ENCODE assay signal across 20 mouse cellular contexts in the genomic region with DNA sequence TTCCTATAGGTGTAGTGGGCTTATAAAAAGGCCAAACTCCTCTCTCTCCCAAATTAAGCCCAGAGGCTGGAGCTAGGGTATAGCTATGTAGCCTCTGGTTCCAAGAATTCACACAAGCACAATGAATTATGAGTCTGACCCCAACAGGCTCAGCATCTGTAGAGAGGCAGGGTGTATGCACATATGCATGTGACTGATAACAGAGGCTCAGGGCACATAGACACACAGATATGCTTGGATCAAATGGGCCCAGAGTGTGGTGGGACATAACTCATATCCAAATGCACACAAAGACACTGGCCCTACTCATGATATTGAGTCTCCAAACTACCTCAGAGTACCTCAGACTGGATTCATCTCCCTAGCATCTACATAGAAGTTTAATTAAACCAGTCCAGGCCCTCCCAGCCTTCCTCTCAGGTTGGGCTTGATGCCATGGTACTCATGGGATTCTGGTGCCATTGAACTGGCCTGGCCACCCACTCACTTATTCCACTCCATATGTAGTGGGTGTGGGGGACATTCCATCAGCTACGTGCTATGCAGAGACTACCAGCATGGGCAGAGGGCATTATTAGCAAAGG. TPM values are rescaled to one million over a fixed set of nuclear protein-coding genes. Genes with fewer than 3 reads are reported as not detected.
DNase-seq lines count a peak whose midpoint lies in the region; ATAC-seq and TF ChIP-seq lines count a peak whose summit lies in the region.
"Had no signal": no experiment of that assay in that cellular context is flagged by ENCODE, and none has a peak within 500 bp of the region (broad histone marks: within the 10 kb centered on the region; RNA-seq: fewer than 3 reads in every experiment).

No protein-coding gene starts in this region.

- TF ChIP-seq CTCF in gastrocnemius, adult 2 months (IDR thresholded peaks at IDR 0.05) = no peak
- no peak for TF ChIP-seq CTCF in MEL (IDR thresholded peaks at IDR 0.05 in 2 of 3, conservative IDR thresholded peaks at IDR 0.05 in 1 of 3; ENCODE audit: control insufficient read depth in 1 of 3, insufficient read depth in 1 of 3, low read depth in 2 of 3, low read length in 3 of 3, poor library complexity in 1 of 3, severe bottlenecking in 1 of 3)
- TF ChIP-seq CTCF in liver, postnatal 0 days (IDR thresholded peaks at IDR 0.05; ENCODE audit: low read depth) = no peak

- TF ChIP-seq EP300 in MEL (IDR thresholded peaks at IDR 0.05; ENCODE audit: low read depth in 1 of 2, low read length in 2 of 2) = peak; percentile 86 to 89
- peak; percentile 97 for TF ChIP-seq EP300 in liver, postnatal 0 days (IDR thresholded peaks at IDR 0.05; ENCODE audit: low read depth)

- H3K27me3 ChIP-seq in MEL (ENCODE audit: control insufficient read depth in 1 of 2, insufficient read depth in 2 of 2, low read length in 2 of 2) = no peaks in the 10 kb centered on the region
- peaks cover 49% of the 10 kb centered on the region for H3K27me3 ChIP-seq in liver, postnatal 0 days (ENCODE audit: insufficient read depth, low read length)
- H3K27me3 ChIP-seq: forebrain, embryonic 15.5 days had no signal

- no peak for TF ChIP-seq RAD21 in MEL (IDR thresholded peaks at IDR 0.05; ENCODE audit: low read depth, low read length)

- H3K36me3 ChIP-seq in MEL (ENCODE audit: control insufficient read depth in 1 of 2, insufficient read depth in 2 of 2, low read length in 2 of 2) = peaks cover 0 to 23% of the 10 kb centered on the region in 2 experiments; a peak in 2 of 4 replicates
- H3K36me3 ChIP-seq in liver, postnatal 0 days (replicated peaks; ENCODE audit: insufficient read depth, low read length) = peaks cover 24% of the 10 kb centered on the region; the same call in 1 of the 2 replicates
- H3K36me3 ChIP-seq: embryonic facial prominence, embryonic 13.5 days; limb, embryonic 13.5 days had no signal

- 50% methylated on average over 1 of the region's 1 CpGs for WGBS in liver, postnatal 0 days (ENCODE audit: insufficient replicate concordance)

- H3K9ac ChIP-seq in MEL (ENCODE audit: control insufficient read depth, low read depth, low read length, poor library complexity, severe bottlenecking) = 0 out of 2 replicates have a peak overlapping the region, but pooled peaks have one; percentile 6
- H3K9ac ChIP-seq in liver, postnatal 0 days (replicated peaks) = peak overlapping the region; percentile 7; the same call in 1 of the 2 replicates
- H3K9ac ChIP-seq: embryonic facial prominence, embryonic 13.5 days; forebrain, embryonic 15.5 days; limb, embryonic 13.5 days had no signal

- peak; percentile 79 for ATAC-seq in erythroblast, adult 5-6 weeks (replicated peaks; ENCODE audit: low FRiP score, poor library complexity, severe bottlenecking)
- peak; percentile 96 for ATAC-seq in liver, postnatal 0 days
- no peak for ATAC-seq in frontal cortex, adult (ENCODE audit: low TSS enrichment)
- ATAC-seq: forebrain, embryonic 15.5 days had no signal

- peak overlapping the region; percentile 54 for H3K4me2 ChIP-seq in liver, postnatal 0 days (ENCODE audit: low read depth, low read length)
- H3K4me2 ChIP-seq: embryonic facial prominence, embryonic 13.5 days; forebrain, embryonic 15.5 days; limb, embryonic 13.5 days had no signal

- no peaks in the 10 kb centered on the region for H3K9me3 ChIP-seq in MEL (replicated peaks; ENCODE audit: insufficient read depth, low read length)
- no peaks in the 10 kb centered on the region for H3K9me3 ChIP-seq in liver, postnatal 0 days (ENCODE audit: low read length)
- H3K9me3 ChIP-seq: embryonic facial prominence, embryonic 13.5 days; forebrain, embryonic 15.5 days; limb, embryonic 13.5 days had no signal

- H3K4me1 ChIP-seq in MEL (ENCODE audit: control insufficient read depth in 1 of 2, insufficient read depth in 2 of 2, low read length in 2 of 2) = peaks cover 27 to 41% of the 10 kb centered on the region in 2 experiments
- H3K4me1 ChIP-seq in liver, postnatal 0 days (ENCODE audit: insufficient read depth) = peaks cover 59% of the 10 kb centered on the region

- 0 out of 2 replicates have a peak overlapping the region, but pooled peaks have one; percentile 2 for H3K27ac ChIP-seq in gastrocnemius, adult 2 months
- peak overlapping the region; percentile 73 for H3K27ac ChIP-seq in MEL (ENCODE audit: control insufficient read depth, low read depth, low read length)
- peak overlapping the region; percentile 94 for H3K27ac ChIP-seq in liver, postnatal 0 days (ENCODE audit: low read depth)
- H3K27ac ChIP-seq: embryonic facial prominence, embryonic 13.5 days; forebrain, embryonic 15.5 days; limb, embryonic 13.5 days had no signal

- intact Hi-C loops in gastrocnemius, adult 2 months (cut with DNase I) = no loop called here
- intact Hi-C loops in gastrocnemius, postnatal 14 days (cut with DNase I; ENCODE audit: low total_unique reads) = no loop called here
- intact Hi-C loops in left cerebral cortex, postnatal 10 days (cut with DNase I) = no loop called here

- no peak for TF ChIP-seq POLR2A in MEL (IDR thresholded peaks at IDR 0.05; ENCODE audit: control insufficient read depth in 1 of 2, insufficient read depth in 1 of 2, low read depth in 1 of 2, low read length in 2 of 2, poor library complexity in 1 of 2)

- H3K79me2 ChIP-seq in MEL (ENCODE audit: control insufficient read depth, insufficient read depth, low read length, poor library complexity) = no peaks in the 10 kb centered on the region

- H3K4me3 ChIP-seq in gastrocnemius, adult 2 months = no peak overlapping the region
- H3K4me3 ChIP-seq in MEL (ENCODE audit: control insufficient read depth in 1 of 2, insufficient read depth in 1 of 2, low read depth in 2 of 2, low read length in 2 of 2) = no peak overlapping the region
- H3K4me3 ChIP-seq in liver, postnatal 0 days (ENCODE audit: low read depth, low read length) = no peak overlapping the region
- H3K4me3 ChIP-seq: embryonic facial prominence, embryonic 13.5 days; forebrain, embryonic 15.5 days; limb, embryonic 13.5 days had no signal

- DNase-seq in gastrocnemius, adult 2 months = no peak
- no peak for DNase-seq in gastrocnemius, postnatal 14 days
- DNase-seq in MEL (ENCODE audit: low read depth, low spot score) = peak; percentile 81
- peak; percentile 47 for DNase-seq in liver, postnatal 0 days
- no peak for DNase-seq in urinary bladder, postnatal 25 days (ENCODE audit: low spot score)
- no peak for DNase-seq in left cerebral cortex, postnatal 10 days (ENCODE audit: extremely low spot score in 1 of 2, low spot score in 2 of 2)
- DNase-seq: cerebellum, adult 8-10 months; heart, postnatal 14 days; kidney, postnatal 4 days; lung, postnatal 4 days had no signal

TF ChIP-seq in MEL, 35 proteins besides CTCF, POLR2A, EP300 and RAD21 (continues in another document):
- TF ChIP-seq MYC (IDR thresholded peaks at IDR 0.05; ENCODE audit: low read depth, low read length) = 0 out of 2 replicates have a peak, but pooled peaks have one; percentile 20

RNA-seq across cellular contexts. Expression of a gene that starts 8.5 kb away (rescaled TPM):
- total RNA-seq in gastrocnemius, adult 2 months (2021) = 10 to 100 TPM; 20.5 to 44.4 TPM
- 10 to 100 TPM; 16.5 to 24.6 TPM for total RNA-seq in gastrocnemius, postnatal 14 days (2021)
- 0.20 and 0.23 TPM in 2 replicates for total RNA-seq in MEL (2012; rRNA removed)
- under 1 TPM in 1 of 2 experiments, not detected in 1; 0.31 TPM for polyA plus RNA-seq in MEL (2012; ENCODE audit: insufficient read depth in 1 of 2, insufficient read length in 2 of 2, low read depth in 1 of 2, low replicate concordance in 2 of 2, missing spikeins in 1 of 2)
- 13.3 and 22.2 TPM in 2 replicates for total RNA-seq in erythroblast, adult 5-6 weeks (2015; ENCODE audit: low replicate concordance)
- 14.7 and 15.9 TPM in 2 replicates for total RNA-seq in erythroblast, adult 5-6 weeks (2017; ENCODE audit: low replicate concordance)
- 1.8 TPM in 2 replicates for polyA plus RNA-seq in liver, postnatal 0 days (2015; fragmentation: Nextera tagmentation; extraction: Ambion mirVana)
- total RNA-seq in left cerebral cortex, postnatal 10 days (2021) = 100 to 1,000 TPM; 157 to 164 TPM

RNA-seq across cellular contexts. Expression of a gene that starts 26.3 kb away (rescaled TPM):
- total RNA-seq in gastrocnemius, adult 2 months (2021) = 10 to 100 TPM; 52.2 to 53.1 TPM
- 10 to 100 TPM; 26.6 to 32.0 TPM for total RNA-seq in gastrocnemius, postnatal 14 days (2021)
- total RNA-seq in MEL (2012; rRNA removed) = 33.6 and 33.9 TPM in 2 replicates
- polyA plus RNA-seq in MEL (2012; ENCODE audit: insufficient read depth in 1 of 2, insufficient read length in 2 of 2, low read depth in 1 of 2, low replicate concordance in 2 of 2, missing spikeins in 1 of 2) = 10 to 100 TPM in 1 of 2 experiments, not detected in 1; 45.2 TPM
- total RNA-seq in erythroblast, adult 5-6 weeks (2015; ENCODE audit: low replicate concordance) = 67.1 and 69.6 TPM in 2 replicates
- 75.1 and 76.9 TPM in 2 replicates for total RNA-seq in erythroblast, adult 5-6 weeks (2017; ENCODE audit: low replicate concordance)
- 38.5 and 40.8 TPM in 2 replicates for polyA plus RNA-seq in liver, postnatal 0 days (2015; fragmentation: Nextera tagmentation; extraction: Ambion mirVana)
- total RNA-seq in left cerebral cortex, postnatal 10 days (2021) = 10 to 100 TPM; 23.6 to 26.7 TPM

RNA-seq across cellular contexts. Expression of a gene that starts 33.4 kb away (rescaled TPM):
- not detected for total RNA-seq in gastrocnemius, adult 2 months (2021)
- not detected for total RNA-seq in gastrocnemius, postnatal 14 days (2021)
- total RNA-seq in MEL (2012; rRNA removed) = not detected in 2 replicates
- not detected for polyA plus RNA-seq in MEL (2012; ENCODE audit: insufficient read depth in 1 of 2, insufficient read length in 2 of 2, low read depth in 1 of 2, low replicate concordance in 2 of 2, missing spikeins in 1 of 2)
- total RNA-seq in erythroblast, adult 5-6 weeks (2015; ENCODE audit: low replicate concordance) = not detected in 2 replicates
- not detected in 2 replicates for total RNA-seq in erythroblast, adult 5-6 weeks (2017; ENCODE audit: low replicate concordance)
- polyA plus RNA-seq in liver, postnatal 0 days (2015; fragmentation: Nextera tagmentation; extraction: Ambion mirVana) = not detected in 2 replicates
- total RNA-seq in left cerebral cortex, postnatal 10 days (2021) = not detected
- total RNA-seq: heart, postnatal 14 days; left cerebral cortex, adult 18-20 months; midbrain, postnatal 0 days had no signal
- polyA plus RNA-seq: embryonic facial prominence, embryonic 13.5 days; forebrain, embryonic 15.5 days; gonadal fat pad, adult 2 months; limb, embryonic 13.5 days; midbrain, postnatal 0 days; neural tube, embryonic 14.5 days; testis, adult 2 months had no signal

RNA-seq across cellular contexts. Expression of a gene that starts 48.7 kb away (rescaled TPM):
- not detected for total RNA-seq in gastrocnemius, adult 2 months (2021)
- total RNA-seq in gastrocnemius, postnatal 14 days (2021) = not detected
- not detected in 2 replicates for total RNA-seq in MEL (2012; rRNA removed)
- polyA plus RNA-seq in MEL (2012; ENCODE audit: insufficient read depth in 1 of 2, insufficient read length in 2 of 2, low read depth in 1 of 2, low replicate concordance in 2 of 2, missing spikeins in 1 of 2) = not detected
- not detected in 2 replicates for total RNA-seq in erythroblast, adult 5-6 weeks (2015; ENCODE audit: low replicate concordance)
- total RNA-seq in erythroblast, adult 5-6 weeks (2017; ENCODE audit: low replicate concordance) = not detected in 2 replicates
- polyA plus RNA-seq in liver, postnatal 0 days (2015; fragmentation: Nextera tagmentation; extraction: Ambion mirVana) = not detected in 2 replicates
- total RNA-seq in left cerebral cortex, postnatal 10 days (2021) = not detected
- total RNA-seq: heart, postnatal 14 days; left cerebral cortex, adult 18-20 months; midbrain, postnatal 0 days had no signal
- polyA plus RNA-seq: embryonic facial prominence, embryonic 13.5 days; forebrain, embryonic 15.5 days; gonadal fat pad, adult 2 months; limb, embryonic 13.5 days; midbrain, postnatal 0 days; neural tube, embryonic 14.5 days; testis, adult 2 months had no signal

RNA-seq across cellular contexts. Expression of a gene that starts 57.2 kb away (rescaled TPM):
- total RNA-seq in gastrocnemius, adult 2 months (2021) = not detected
- not detected for total RNA-seq in gastrocnemius, postnatal 14 days (2021)
- total RNA-seq in MEL (2012; rRNA removed) = not detected in 2 replicates
- not detected for polyA plus RNA-seq in MEL (2012; ENCODE audit: insufficient read depth in 1 of 2, insufficient read length in 2 of 2, low read depth in 1 of 2, low replicate concordance in 2 of 2, missing spikeins in 1 of 2)
- not detected in 2 replicates for total RNA-seq in erythroblast, adult 5-6 weeks (2015; ENCODE audit: low replicate concordance)
- not detected in 2 replicates for total RNA-seq in erythroblast, adult 5-6 weeks (2017; ENCODE audit: low replicate concordance)
- polyA plus RNA-seq in liver, postnatal 0 days (2015; fragmentation: Nextera tagmentation; extraction: Ambion mirVana) = not detected in 2 replicates
- not detected for total RNA-seq in left cerebral cortex, postnatal 10 days (2021)
- total RNA-seq: heart, postnatal 14 days; left cerebral cortex, adult 18-20 months; midbrain, postnatal 0 days had no signal
- polyA plus RNA-seq: embryonic facial prominence, embryonic 13.5 days; forebrain, embryonic 15.5 days; gonadal fat pad, adult 2 months; limb, embryonic 13.5 days; midbrain, postnatal 0 days; neural tube, embryonic 14.5 days; testis, adult 2 months had no signal

Comparison
In these comparisons a context has a peak if more than half of its experiments do, and no peak if none do; other contexts are left out.
1. DNase-seq: peak in MEL (single experiment) and liver, postnatal 0 days (single experiment); none in gastrocnemius, adult 2 months (single experiment), gastrocnemius, postnatal 14 days (single experiment), urinary bladder, postnatal 25 days (single experiment) and left cerebral cortex, postnatal 10 days (0 of 2).
2. H3K27ac ChIP-seq: peak in every context shown above with its lines; median percentile 94 in liver, postnatal 0 days; 73 in MEL; 2 in gastrocnemius, adult 2 months.
3. RNA of a gene that starts 8.5 kb away (total RNA-seq): 157 to 164 TPM in left cerebral cortex, postnatal 10 days, 20.5 to 44.4 TPM in gastrocnemius, adult 2 months, 16.5 to 24.6 TPM in gastrocnemius, postnatal 14 days and 13.3 to 22.2 TPM in erythroblast, adult 5-6 weeks; 0.20 to 0.23 TPM in MEL; every median in the first group is over 10 times any median in the second.